Mouse (Mus musculus): ENCODE measurements around the gene Oas3. TPM values are rescaled to one million over a fixed set of nuclear protein-coding genes. Genes with fewer than 3 reads are reported as not detected.

The Oas3 gene
- polyA plus RNA-seq, 1 experiment, result 0.13 TPM

GRCm38 (mm10) chr5:120793043-120793442 is 15.6 kb upstream of the Oas3 start:
- no peak overlapping the region for H3K27ac ChIP-seq (ENCODE audit: insufficient read depth, low read length)
- TF ChIP-seq CTCF (IDR thresholded peaks at IDR 0.05; ENCODE audit: extremely low read depth, insufficient read depth, low read length), result peak; percentile 59
- TF ChIP-seq POLR2A (IDR thresholded peaks at IDR 0.05; ENCODE audit: extremely low read depth, insufficient read depth, low read length), result no peak
- no peak overlapping the region for H3K4me3 ChIP-seq (ENCODE audit: insufficient read depth, low read length)
- H3K4me1 ChIP-seq (ENCODE audit: control insufficient read depth, insufficient read depth, low read length), result no peaks in the 10 kb centered on the region

GRCm38 (mm10) chr5:120787042-120787441 is 9.6 kb upstream of the Oas3 start:
- no peaks in the 10 kb centered on the region for H3K4me1 ChIP-seq (ENCODE audit: control insufficient read depth, insufficient read depth, low read length)
- H3K27ac ChIP-seq (ENCODE audit: insufficient read depth, low read length), result no peak overlapping the region
- H3K4me3 ChIP-seq (ENCODE audit: insufficient read depth, low read length), result no peak overlapping the region
- no peak for TF ChIP-seq CTCF (IDR thresholded peaks at IDR 0.05; ENCODE audit: extremely low read depth, insufficient read depth, low read length)
- TF ChIP-seq POLR2A (IDR thresholded peaks at IDR 0.05; ENCODE audit: extremely low read depth, insufficient read depth, low read length), result no peak

- Histone ChIP-seq H3K4me3 (ENCODE audit: insufficient read depth, low read length) (no peak overlapping the region), H3K27ac (ENCODE audit: insufficient read depth, low read length) (no peak overlapping the region), H3K4me1 (ENCODE audit: control insufficient read depth, insufficient read depth, low read length) (no peaks in the 10 kb centered on the region; the same call in none of the 2 replicates)
- TF ChIP-seq POLR2A (IDR thresholded peaks at IDR 0.05; ENCODE audit: extremely low read depth, insufficient read depth, low read length), result no peak
Observed at GRCm38 (mm10) chr5:120782446-120782845, 5.0 kb upstream of the Oas3 start.

- Histone ChIP-seq H3K4me3 (ENCODE audit: insufficient read depth, low read length) (no peak overlapping the region), H3K4me1 (ENCODE audit: control insufficient read depth, insufficient read depth, low read length) (no peaks in the 10 kb centered on the region; the same call in none of the 2 replicates), H3K27ac (ENCODE audit: insufficient read depth, low read length) (no peak overlapping the region)
- TF ChIP-seq POLR2A (IDR thresholded peaks at IDR 0.05; ENCODE audit: extremely low read depth, insufficient read depth, low read length) (no peak), CTCF (IDR thresholded peaks at IDR 0.05; ENCODE audit: extremely low read depth, insufficient read depth, low read length) (peak; percentile 24)
Observed at GRCm38 (mm10) chr5:120781646-120782045, 4.2 kb upstream of the Oas3 start.

GRCm38 (mm10) chr5:120779922-120780321 is 2.5 kb upstream of the Oas3 start:
- Histone ChIP-seq H3K4me1 (ENCODE audit: control insufficient read depth, insufficient read depth, low read length) (no peaks in the 10 kb centered on the region; the same call in none of the 2 replicates), H3K4me3 (ENCODE audit: insufficient read depth, low read length) (no peak overlapping the region), H3K27ac (ENCODE audit: insufficient read depth, low read length) (no peak overlapping the region)
- TF ChIP-seq POLR2A (IDR thresholded peaks at IDR 0.05; ENCODE audit: extremely low read depth, insufficient read depth, low read length), result no peak

GRCm38 (mm10) chr5:120778941-120779340 is 1.5 kb upstream of the Oas3 start:
- no peaks in the 10 kb centered on the region; the same call in none of the 2 replicates for H3K4me1 ChIP-seq (ENCODE audit: control insufficient read depth, insufficient read depth, low read length)
- no peak overlapping the region for H3K27ac ChIP-seq (ENCODE audit: insufficient read depth, low read length)
- no peak for TF ChIP-seq POLR2A (IDR thresholded peaks at IDR 0.05; ENCODE audit: extremely low read depth, insufficient read depth, low read length)
- no peak for TF ChIP-seq CTCF (IDR thresholded peaks at IDR 0.05; ENCODE audit: extremely low read depth, insufficient read depth, low read length)
- no peak overlapping the region for H3K4me3 ChIP-seq (ENCODE audit: insufficient read depth, low read length)

DNA sequence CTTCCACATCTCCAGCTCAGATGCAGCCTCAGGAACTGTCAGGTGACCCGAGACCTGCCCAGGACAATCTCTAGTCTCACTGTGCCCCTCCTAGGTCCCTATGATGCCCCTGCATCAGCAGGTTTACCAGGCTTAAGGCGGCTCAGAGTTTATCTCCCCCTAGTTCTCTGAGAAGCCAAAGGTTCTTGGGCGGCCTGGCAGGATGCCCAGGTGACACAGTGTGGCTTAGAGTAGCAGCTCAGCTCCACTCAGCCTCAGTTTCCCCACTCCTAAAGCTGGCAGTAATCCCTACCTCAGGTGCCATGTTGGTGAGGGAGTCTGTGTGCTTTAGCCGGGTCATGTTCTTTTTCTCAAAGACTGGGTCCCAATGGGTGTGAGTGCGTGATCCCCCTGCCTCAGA is 660 bp downstream of the Oas3 start:
- Histone ChIP-seq H3K27ac (ENCODE audit: insufficient read depth, low read length) (no peak overlapping the region), H3K4me3 (ENCODE audit: insufficient read depth, low read length) (no peak overlapping the region), H3K4me1 (ENCODE audit: control insufficient read depth, insufficient read depth, low read length) (no peaks in the 10 kb centered on the region; the same call in none of the 2 replicates)
- TF ChIP-seq POLR2A (IDR thresholded peaks at IDR 0.05; ENCODE audit: extremely low read depth, insufficient read depth, low read length) (no peak), CTCF (IDR thresholded peaks at IDR 0.05; ENCODE audit: extremely low read depth, insufficient read depth, low read length) (no peak)

- H3K27ac ChIP-seq (ENCODE audit: insufficient read depth, low read length), result no peak overlapping the region
- H3K4me3 ChIP-seq (ENCODE audit: insufficient read depth, low read length), result no peak overlapping the region
- no peaks in the 10 kb centered on the region; the same call in none of the 2 replicates for H3K4me1 ChIP-seq (ENCODE audit: control insufficient read depth, insufficient read depth, low read length)
- TF ChIP-seq CTCF (IDR thresholded peaks at IDR 0.05; ENCODE audit: extremely low read depth, insufficient read depth, low read length) (no peak), POLR2A (IDR thresholded peaks at IDR 0.05; ENCODE audit: extremely low read depth, insufficient read depth, low read length) (no peak)
Observed at GRCm38 (mm10) chr5:120775287-120775985, 2.0 kb downstream of the Oas3 start.

DNA sequence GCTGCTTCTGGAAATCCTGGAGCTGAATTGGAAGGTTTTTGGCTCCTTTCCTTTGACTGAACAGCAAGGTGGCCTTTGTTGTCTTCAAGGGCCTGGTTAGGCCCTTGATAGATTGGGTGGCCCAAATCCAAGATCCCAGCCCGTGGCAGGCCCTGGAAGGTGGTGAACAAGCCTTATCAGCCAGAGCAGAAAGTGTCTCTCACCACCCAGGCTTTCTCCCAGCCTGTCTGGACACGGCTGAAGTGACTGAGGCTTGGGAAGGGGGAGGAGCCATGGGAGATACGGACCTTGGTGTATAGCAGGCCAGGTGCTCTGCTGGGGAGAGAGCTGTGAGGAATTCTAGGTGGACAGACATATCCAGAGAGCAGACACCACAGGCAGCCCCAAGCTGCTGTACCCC is 8.1 kb downstream of the Oas3 start:
- TF ChIP-seq POLR2A (IDR thresholded peaks at IDR 0.05; ENCODE audit: extremely low read depth, insufficient read depth, low read length) (no peak), CTCF (IDR thresholded peaks at IDR 0.05; ENCODE audit: extremely low read depth, insufficient read depth, low read length) (no peak)
- Histone ChIP-seq H3K27ac (ENCODE audit: insufficient read depth, low read length) (no peak overlapping the region), H3K4me1 (ENCODE audit: control insufficient read depth, insufficient read depth, low read length) (no peaks in the 10 kb centered on the region), H3K4me3 (ENCODE audit: insufficient read depth, low read length) (no peak overlapping the region)

DNA sequence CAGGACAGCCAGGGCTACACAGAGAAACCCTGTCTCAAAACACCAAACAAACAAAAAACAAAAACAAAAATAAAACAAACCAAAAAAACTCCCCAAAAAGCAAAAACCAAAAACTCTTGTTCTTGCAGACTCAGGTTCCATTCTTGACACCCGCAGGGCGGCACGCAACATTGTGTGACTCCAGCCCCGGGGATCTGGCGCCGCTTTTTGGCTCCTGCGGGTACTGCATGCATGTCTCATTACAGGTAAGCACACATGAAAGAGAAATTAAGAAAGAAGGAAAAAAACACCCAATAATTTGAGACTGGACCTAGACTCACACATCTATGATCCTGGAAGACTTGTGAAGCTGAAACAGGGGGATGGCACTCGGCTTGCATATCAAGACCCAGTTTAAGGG is 12.5 kb downstream of the Oas3 start:
- Histone ChIP-seq H3K4me1 (ENCODE audit: control insufficient read depth, insufficient read depth, low read length) (no peaks in the 10 kb centered on the region), H3K4me3 (ENCODE audit: insufficient read depth, low read length) (no peak overlapping the region), H3K27ac (ENCODE audit: insufficient read depth, low read length) (no peak overlapping the region)
- TF ChIP-seq CTCF (IDR thresholded peaks at IDR 0.05; ENCODE audit: extremely low read depth, insufficient read depth, low read length), result no peak
- no peak for TF ChIP-seq POLR2A (IDR thresholded peaks at IDR 0.05; ENCODE audit: extremely low read depth, insufficient read depth, low read length)
